7 mouse cellular contexts compared by ENCODE assay signal in the genomic region with DNA sequence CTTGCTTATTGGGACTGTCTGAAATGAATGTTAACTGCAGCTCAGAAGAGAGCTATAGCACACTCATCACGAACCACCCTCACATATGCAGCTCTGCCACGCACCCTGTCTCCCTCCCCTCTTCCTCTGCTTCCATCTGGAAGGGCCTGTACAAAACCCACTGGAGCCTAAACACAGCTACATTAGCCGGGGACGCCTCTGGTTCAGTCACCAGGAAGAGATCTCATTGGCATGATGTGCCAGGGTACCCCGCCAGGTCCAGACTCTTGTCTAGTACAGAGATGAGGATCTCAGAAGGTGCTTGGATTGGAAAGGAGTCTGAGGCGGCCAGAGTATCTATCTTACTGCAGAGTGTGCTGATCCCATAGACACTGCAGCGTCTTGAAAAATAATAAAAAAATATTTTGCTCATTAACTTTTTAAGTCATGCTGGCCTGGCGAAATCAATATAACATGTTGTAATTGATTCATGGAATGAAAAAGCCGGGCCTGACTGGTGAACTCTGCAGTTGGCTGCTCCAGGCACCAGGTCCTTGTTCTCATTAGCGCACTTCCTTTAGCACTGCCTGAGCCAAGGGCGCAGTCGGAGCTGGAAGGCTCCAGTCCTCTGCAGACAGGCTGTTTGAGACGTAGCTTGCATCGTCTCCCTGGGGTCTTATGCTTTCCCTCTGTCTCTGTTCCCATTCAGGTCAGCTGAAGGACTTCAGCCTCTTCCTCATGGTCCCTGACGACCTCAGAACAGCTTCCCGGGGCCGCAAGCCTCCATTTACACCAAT. TPM values are rescaled to one million over a fixed set of nuclear protein-coding genes. Genes with fewer than 3 reads are reported as not detected.
DNase-seq lines count a peak whose midpoint lies in the region; ATAC-seq and TF ChIP-seq lines count a peak whose summit lies in the region.

No protein-coding gene starts in this region.

- TF ChIP-seq CTCF in olfactory bulb, adult 2 months (IDR thresholded peaks at IDR 0.05; ENCODE audit: insufficient read depth, low read depth, low read length), result no peak

- peak; percentile 34 to 47 for DNase-seq in right cerebral cortex, adult 2 months (ENCODE audit: low spot score in 2 of 2)
- no peak for DNase-seq in right cerebral cortex, postnatal 14 days
- DNase-seq in urinary bladder, postnatal 10 days (ENCODE audit: low spot score), result no peak
- DNase-seq in liver, result no peak

- no peak overlapping the region for H3K4me2 ChIP-seq in forebrain, embryonic 16.5 days (ENCODE audit: low read length)
- no peak overlapping the region for H3K4me2 ChIP-seq in hindbrain, embryonic 15.5 days

- 73% methylated on average over 17 of the region's 17 CpGs for WGBS in forebrain, embryonic 16.5 days
- WGBS in hindbrain, embryonic 15.5 days, result 66% methylated on average over 17 of the region's 17 CpGs
- WGBS in olfactory bulb, adult 2 months, result 69% methylated on average over 17 of the region's 17 CpGs

- H3K36me3 ChIP-seq in forebrain, embryonic 16.5 days (ENCODE audit: control insufficient read depth, insufficient read depth), result no peaks in the 10 kb centered on the region
- no peaks in the 10 kb centered on the region for H3K36me3 ChIP-seq in hindbrain, embryonic 15.5 days

- no peak overlapping the region for H3K27ac ChIP-seq in forebrain, embryonic 16.5 days (ENCODE audit: low read length)
- peak overlapping the region; percentile 5; the same call in 1 of the 2 replicates for H3K27ac ChIP-seq in hindbrain, embryonic 15.5 days (replicated peaks)
- H3K27ac ChIP-seq in olfactory bulb, adult 2 months (ENCODE audit: insufficient read depth, low read depth, low read length), result peak overlapping the region; percentile 57

- no peaks in the 10 kb centered on the region for H3K9me3 ChIP-seq in forebrain, embryonic 16.5 days (ENCODE audit: control insufficient read depth, low read length)
- no peaks in the 10 kb centered on the region for H3K9me3 ChIP-seq in hindbrain, embryonic 15.5 days

- no peak for TF ChIP-seq POLR2A in olfactory bulb, adult 2 months (IDR thresholded peaks at IDR 0.05; ENCODE audit: insufficient read depth, low read depth, low read length)

- no peak overlapping the region for H3K4me3 ChIP-seq in forebrain, embryonic 16.5 days (replicated peaks; ENCODE audit: low read length)
- no peak overlapping the region for H3K4me3 ChIP-seq in hindbrain, embryonic 15.5 days
- no peak overlapping the region for H3K4me3 ChIP-seq in olfactory bulb, adult 2 months (ENCODE audit: insufficient read depth, low read depth, low read length)

- H3K4me1 ChIP-seq in forebrain, embryonic 16.5 days (replicated peaks; ENCODE audit: control insufficient read depth, insufficient read depth, low read length), result peaks cover 5% of the 10 kb centered on the region; the same call in 1 of the 2 replicates
- H3K4me1 ChIP-seq in hindbrain, embryonic 15.5 days (replicated peaks), result peaks cover 18% of the 10 kb centered on the region
- H3K4me1 ChIP-seq in olfactory bulb, adult 2 months (ENCODE audit: control insufficient read depth, insufficient read depth, low read length), result peaks cover 9% of the 10 kb centered on the region

- H3K27me3 ChIP-seq in forebrain, embryonic 16.5 days (replicated peaks; ENCODE audit: control insufficient read depth, insufficient read depth, low read length), result no peaks in the 10 kb centered on the region
- H3K27me3 ChIP-seq in hindbrain, embryonic 15.5 days, result no peaks in the 10 kb centered on the region

- H3K9ac ChIP-seq in forebrain, embryonic 16.5 days (replicated peaks; ENCODE audit: low read depth, low read length), result no peak overlapping the region
- H3K9ac ChIP-seq in hindbrain, embryonic 15.5 days, result no peak overlapping the region

- peak; percentile 75 for ATAC-seq in forebrain, embryonic 16.5 days
- ATAC-seq in hindbrain, embryonic 15.5 days (ENCODE audit: low FRiP score, low read depth), result peak; percentile 73

RNA-seq across cellular contexts. Expression of gene Lrrtm3, which starts 50.1 kb away (rescaled TPM):
- polyA plus RNA-seq in forebrain, embryonic 16.5 days (2015; fragmentation: Nextera tagmentation; extraction: Ambion mirVana), result 22.4 and 35.9 TPM in 2 replicates
- polyA plus RNA-seq in hindbrain, embryonic 15.5 days (2015; fragmentation: Nextera tagmentation; extraction: Ambion mirVana), result 38.5 and 41.5 TPM in 2 replicates
- polyA plus RNA-seq in olfactory bulb, adult 2 months (2012; ENCODE audit: insufficient read depth, insufficient read length, low replicate concordance, missing spikeins), result not detected in 2 replicates

Comparison
In these comparisons a context has a peak if more than half of its experiments do, and no peak if none do; other contexts are left out.
1. DNase-seq: peak in right cerebral cortex, adult 2 months (2 of 2); none in right cerebral cortex, postnatal 14 days (single experiment), urinary bladder, postnatal 10 days (single experiment) and liver (single experiment).
2. RNA of gene Lrrtm3, which starts 50.1 kb away (polyA plus RNA-seq): 38.5 to 41.5 TPM in hindbrain, embryonic 15.5 days and 22.4 to 35.9 TPM in forebrain, embryonic 16.5 days; not detected in olfactory bulb, adult 2 months; every median in the first group is over 10 times any median in the second.